Mouse (Mus musculus): ENCODE measurements around the gene Slc6a11.

- TF ChIP-seq CTCF (conservative IDR thresholded peaks at IDR 0.05; ENCODE audit: insufficient read depth, insufficient read length, low read depth, low read length) (no peak), POLR2A (IDR thresholded peaks at IDR 0.05; ENCODE audit: low read depth, low read length) (no peak)
These were observed 11.4 kb downstream of the Slc6a11 start for GRCm38 (mm10) chr6:114142480-114142879.
